ENCODE assay signal across 8 mouse cellular contexts in the genomic region with DNA sequence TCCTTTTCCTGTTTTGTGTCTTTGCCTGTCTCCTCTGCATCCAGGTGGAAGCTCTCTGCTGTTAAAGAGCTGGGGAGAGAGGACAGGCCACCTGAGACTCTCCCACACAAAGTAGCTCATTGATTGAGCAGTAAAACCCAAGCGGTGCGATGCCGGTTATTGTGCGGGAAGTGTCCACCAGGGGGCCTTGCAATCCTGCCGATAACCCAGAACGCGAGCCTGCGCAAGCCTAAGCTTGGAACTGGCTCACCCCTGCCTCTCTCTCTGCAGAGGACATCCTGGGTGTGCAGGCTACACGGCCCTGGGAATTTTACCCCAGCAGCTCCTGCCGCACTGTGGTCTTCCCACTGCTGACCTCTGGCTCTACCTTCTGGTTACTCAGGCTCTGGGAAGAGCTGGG. TPM values are rescaled to one million over a fixed set of nuclear protein-coding genes. Genes with fewer than 3 reads are reported as not detected.
DNase-seq lines count a peak whose midpoint lies in the region; ATAC-seq and TF ChIP-seq lines count a peak whose summit lies in the region.

No protein-coding gene starts in this region.

- 0 out of 2 replicates have a peak, but pooled peaks have one; percentile 49 for ATAC-seq in forebrain, embryonic 11.5 days (replicated peaks; ENCODE audit: low FRiP score)
- ATAC-seq in megakaryocyte, adult 5-6 weeks (ENCODE audit: poor library complexity, severe bottlenecking): peak; percentile 51; the same call in 1 of the 2 replicates

- peaks cover 0 to 6% of the 10 kb centered on the region in 2 experiments; a peak in 1 of 4 replicates for H3K36me3 ChIP-seq in MEL (ENCODE audit: control insufficient read depth in 1 of 2, insufficient read depth in 2 of 2, low read length in 2 of 2)
- no peaks in the 10 kb centered on the region for H3K36me3 ChIP-seq in forebrain, embryonic 11.5 days (ENCODE audit: control insufficient read depth, insufficient read depth, low read length)

- no peaks in the 10 kb centered on the region for H3K27me3 ChIP-seq in MEL (ENCODE audit: control insufficient read depth in 1 of 2, insufficient read depth in 2 of 2, low read length in 2 of 2)
- no peaks in the 10 kb centered on the region for H3K27me3 ChIP-seq in forebrain, embryonic 11.5 days (ENCODE audit: control insufficient read depth, insufficient read depth, low read length)

- no peaks in the 10 kb centered on the region for H3K9me3 ChIP-seq in MEL (replicated peaks; ENCODE audit: insufficient read depth, low read length)
- H3K9me3 ChIP-seq in forebrain, embryonic 11.5 days (ENCODE audit: control insufficient read depth, low read length): no peaks in the 10 kb centered on the region

- TF ChIP-seq POLR2A in MEL (IDR thresholded peaks at IDR 0.05; ENCODE audit: control insufficient read depth in 1 of 2, insufficient read depth in 1 of 2, low read depth in 1 of 2, low read length in 2 of 2, poor library complexity in 1 of 2): no peak

- no peak overlapping the region for H3K4me3 ChIP-seq in MEL (ENCODE audit: control insufficient read depth in 1 of 2, insufficient read depth in 1 of 2, low read depth in 2 of 2, low read length in 2 of 2)
- H3K4me3 ChIP-seq in forebrain, embryonic 11.5 days (ENCODE audit: low read depth, low read length): no peak overlapping the region
- no peak overlapping the region; the same call in 1 of the 2 replicates for H3K4me3 ChIP-seq in layer of hippocampus, adult 2 months

- no peak overlapping the region for H3K4me2 ChIP-seq in forebrain, embryonic 11.5 days (ENCODE audit: low read depth, low read length, severe bottlenecking)

- peak; percentile 60 for TF ChIP-seq RAD21 in MEL (IDR thresholded peaks at IDR 0.05; ENCODE audit: low read depth, low read length)

- H3K27ac ChIP-seq in MEL (ENCODE audit: control insufficient read depth, low read depth, low read length): no peak overlapping the region
- H3K27ac ChIP-seq in forebrain, embryonic 11.5 days (ENCODE audit: low read depth, low read length): no peak overlapping the region
- H3K27ac ChIP-seq in layer of hippocampus, adult 2 months: peak overlapping the region; percentile 69

- peak; percentile 69 to 90 (median 80) for TF ChIP-seq CTCF in MEL (IDR thresholded peaks at IDR 0.05 in 2 of 3, conservative IDR thresholded peaks at IDR 0.05 in 1 of 3; ENCODE audit: control insufficient read depth in 1 of 3, insufficient read depth in 1 of 3, low read depth in 2 of 3, low read length in 3 of 3, poor library complexity in 1 of 3, severe bottlenecking in 1 of 3)
- TF ChIP-seq CTCF in layer of hippocampus, adult 2 months (conservative IDR thresholded peaks at IDR 0.05): peak; percentile 91

- WGBS in forebrain, embryonic 11.5 days: 2% methylated on average over 10 of the region's 10 CpGs

- intact Hi-C loops in heart, postnatal 36 days (cut with DNase I): loop anchor here (10.0 kb wide), 1 partner anchor 301 kb away; the partner anchor contains the start of genes Fbxo45 and Wdr53

- no peak for TF ChIP-seq EP300 in MEL (IDR thresholded peaks at IDR 0.05; ENCODE audit: low read depth in 1 of 2, low read length in 2 of 2)

- no peak overlapping the region for H3K9ac ChIP-seq in MEL (ENCODE audit: control insufficient read depth, low read depth, low read length, poor library complexity, severe bottlenecking)
- H3K9ac ChIP-seq in forebrain, embryonic 11.5 days (ENCODE audit: low read length): no peak overlapping the region

- peaks cover 29% of the 10 kb centered on the region for H3K79me2 ChIP-seq in MEL (ENCODE audit: control insufficient read depth, insufficient read depth, low read length, poor library complexity)

- DNase-seq in MEL (ENCODE audit: low read depth, low spot score): peak; percentile 80
- DNase-seq in c-Kit-positive CD71-negative TER-119-negative erythroid progenitor cells, embryonic 14.5 days (ENCODE audit: low read depth): peak; percentile 73
- peak; percentile 87 for DNase-seq in forebrain, embryonic 11.5 days (ENCODE audit: low spot score)
- DNase-seq in heart, postnatal 36 days: peak; percentile 72 to 79
- peak; percentile 79 to 85 for DNase-seq in layer of hippocampus, adult 2 months (ENCODE audit: low spot score in 2 of 2)
- peak; percentile 85 to 90 for DNase-seq in right cerebral cortex, adult 2 months (ENCODE audit: low spot score in 2 of 2)
- DNase-seq in urinary bladder, postnatal 25 days (ENCODE audit: low spot score): peak; percentile 77

- H3K4me1 ChIP-seq in MEL (ENCODE audit: control insufficient read depth in 1 of 2, insufficient read depth in 2 of 2, low read length in 2 of 2): peaks cover 2 to 18% of the 10 kb centered on the region in 2 experiments
- peaks cover 10% of the 10 kb centered on the region; the same call in 1 of the 2 replicates for H3K4me1 ChIP-seq in forebrain, embryonic 11.5 days (replicated peaks; ENCODE audit: control insufficient read depth, insufficient read depth, low read length)

TF ChIP-seq in MEL, 35 proteins besides CTCF, POLR2A, EP300 and RAD21:
- TF ChIP-seq JUND (IDR thresholded peaks at IDR 0.05; ENCODE audit: low read depth, low read length) (no peak), SMC3 (IDR thresholded peaks at IDR 0.05; ENCODE audit: low read depth, low read length) (peak; percentile 66), MEF2A (IDR thresholded peaks at IDR 0.05; ENCODE audit: extremely low read depth, insufficient replicate concordance, low read depth, low read length, poor library complexity, severe bottlenecking) (no peak), ZC3H11A (IDR thresholded peaks at IDR 0.05; ENCODE audit: low read depth, low read length) (0 out of 2 replicates have a peak, but pooled peaks have one; percentile 29), NRF1 (IDR thresholded peaks at IDR 0.05; ENCODE audit: insufficient read depth, low read depth, low read length, poor library complexity, severe bottlenecking) (peak; percentile 55)
TF ChIP-seq in MEL: peak in this region for 3.

RNA-seq across cellular contexts. Expression of gene 0610012G03Rik, which starts 4.3 kb away (rescaled TPM):
- 41.9 and 44.4 TPM in 2 replicates for total RNA-seq in MEL (2012; rRNA removed)
- polyA plus RNA-seq in MEL (2012; ENCODE audit: insufficient read depth in 1 of 2, insufficient read length in 2 of 2, low read depth in 1 of 2, low replicate concordance in 2 of 2, missing spikeins in 1 of 2): 10 to 100 TPM in 1 of 2 experiments, not detected in 1; 56.2 TPM
- polyA plus RNA-seq in forebrain, embryonic 11.5 days (2014; fragmentation: Nextera tagmentation; extraction: Ambion mirVana): 84.6 and 92.5 TPM in 2 replicates
- 10 to 100 TPM; 74.5 to 75.6 TPM for total RNA-seq in heart, postnatal 36 days (2021)
- 10 to 100 TPM; 37.6 to 42.1 TPM for total RNA-seq in layer of hippocampus, adult 2 months (2021)
- 23.1 and 23.8 TPM in 2 replicates for total RNA-seq in megakaryocyte, adult 5-6 weeks (2015)
- total RNA-seq in megakaryocyte, adult 5-6 weeks (2017): 8.7 and 11.1 TPM in 2 replicates

RNA-seq across cellular contexts. Expression of gene Ncbp2, which starts 4.3 kb away (rescaled TPM):
- 79.6 and 100 TPM in 2 replicates for total RNA-seq in MEL (2012; rRNA removed)
- 100 to 1,000 TPM in 1 of 2 experiments, not detected in 1; 222 TPM for polyA plus RNA-seq in MEL (2012; ENCODE audit: insufficient read depth in 1 of 2, insufficient read length in 2 of 2, low read depth in 1 of 2, low replicate concordance in 2 of 2, missing spikeins in 1 of 2)
- 146 and 149 TPM in 2 replicates for polyA plus RNA-seq in forebrain, embryonic 11.5 days (2014; fragmentation: Nextera tagmentation; extraction: Ambion mirVana)
- 10 to 100 TPM; 23.6 to 27.0 TPM for total RNA-seq in heart, postnatal 36 days (2021)
- total RNA-seq in layer of hippocampus, adult 2 months (2021): 10 to 100 TPM; 49.5 to 52.3 TPM
- total RNA-seq in megakaryocyte, adult 5-6 weeks (2015): 18.1 and 20.2 TPM in 2 replicates
- 20.0 and 30.1 TPM in 2 replicates for total RNA-seq in megakaryocyte, adult 5-6 weeks (2017)

RNA-seq across cellular contexts. Expression of gene Pigz, which starts 10.3 kb away (rescaled TPM):
- 0.23 and 0.26 TPM in 2 replicates for total RNA-seq in MEL (2012; rRNA removed)
- under 1 TPM in 1 of 2 experiments, not detected in 1; 0.28 TPM for polyA plus RNA-seq in MEL (2012; ENCODE audit: insufficient read depth in 1 of 2, insufficient read length in 2 of 2, low read depth in 1 of 2, low replicate concordance in 2 of 2, missing spikeins in 1 of 2)
- 0.97 and 1.1 TPM in 2 replicates for polyA plus RNA-seq in forebrain, embryonic 11.5 days (2014; fragmentation: Nextera tagmentation; extraction: Ambion mirVana)
- total RNA-seq in heart, postnatal 36 days (2021): 1 to 10 TPM in 1 of 2 experiments, under 1 TPM in 1; 0.81 to 2.0 TPM
- total RNA-seq in layer of hippocampus, adult 2 months (2021): 10 to 100 TPM; 11.9 to 15.6 TPM
- not detected in 2 replicates for total RNA-seq in megakaryocyte, adult 5-6 weeks (2015)
- total RNA-seq in megakaryocyte, adult 5-6 weeks (2017): 0.41 TPM in 1 of 2 replicates, not detected in the other

RNA-seq across cellular contexts. Expression of gene Senp5, which starts 59.1 kb away (rescaled TPM):
- total RNA-seq in MEL (2012; rRNA removed): 9.2 and 10.3 TPM in 2 replicates
- polyA plus RNA-seq in MEL (2012; ENCODE audit: insufficient read depth in 1 of 2, insufficient read length in 2 of 2, low read depth in 1 of 2, low replicate concordance in 2 of 2, missing spikeins in 1 of 2): 10 to 100 TPM in 1 of 2 experiments, not detected in 1; 12.5 TPM
- 13.6 and 15.2 TPM in 2 replicates for polyA plus RNA-seq in forebrain, embryonic 11.5 days (2014; fragmentation: Nextera tagmentation; extraction: Ambion mirVana)
- 10 to 100 TPM; 10.4 to 12.4 TPM for total RNA-seq in heart, postnatal 36 days (2021)
- total RNA-seq in layer of hippocampus, adult 2 months (2021): 10 to 100 TPM; 37.5 to 37.6 TPM
- 15.2 and 17.3 TPM in 2 replicates for total RNA-seq in megakaryocyte, adult 5-6 weeks (2015)
- total RNA-seq in megakaryocyte, adult 5-6 weeks (2017): 11.9 and 15.9 TPM in 2 replicates

Comparison
In these comparisons a context has a peak if more than half of its experiments do, and no peak if none do; other contexts are left out.
1. RNA of gene Pigz, which starts 10.3 kb away (total RNA-seq): 11.9 to 15.6 TPM in layer of hippocampus, adult 2 months; 0.81 to 2.0 TPM in heart, postnatal 36 days, 0.23 to 0.26 TPM in MEL and 0.41 TPM in megakaryocyte, adult 5-6 weeks; every median in the first group is over 4 times any median in the second.
2. Peak in every context shown above with its lines, with median percentiles within 50 percentile points of each other: DNase-seq.